Mouse (Mus musculus) kidney, postnatal 4 days (tissue): Measurements from ENCODE around the gene Il10ra.

Source experiments
- DNase-seq, 2 experiments: peaks; one replicate each; pipeline ENCODE4 v3.0.0; 2021; ENCODE audit warnings: mixed read lengths in 2 of 2

Il10ra gene

GRCm38 (mm10) chr9:45259065-45259464 lies 9.9 kb downstream of the Il10ra start:
- no peak for DNase-seq

- DNase-seq: no peak
Measured at GRCm38 (mm10) chr9:45255967-45256366, 13.0 kb downstream of the Il10ra start.

DNA sequence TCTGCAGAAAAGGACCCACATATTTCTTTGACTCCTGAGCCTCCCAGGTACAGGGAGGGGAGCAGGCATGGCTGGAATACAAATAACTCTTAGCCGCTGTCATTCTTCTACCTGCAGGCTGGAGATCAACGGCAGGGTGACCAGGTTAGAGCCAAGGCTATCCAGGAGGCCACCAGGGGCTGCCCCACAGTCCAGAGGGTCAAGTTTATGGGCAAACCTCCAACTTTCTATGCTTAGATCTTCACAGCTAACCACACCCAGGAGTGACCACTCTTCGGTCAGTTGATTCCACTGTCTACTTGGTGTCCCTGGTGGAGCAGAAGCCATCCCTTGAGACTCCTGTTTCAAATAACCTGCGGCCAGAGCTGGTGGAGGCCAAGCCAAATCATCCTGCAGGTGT lies 13.5 kb downstream of the Il10ra start:
- DNase-seq: no peak

GRCm38 (mm10) chr9:45254605-45255004 lies 14.3 kb downstream of the Il10ra start:
- DNase-seq: no peak

GRCm38 (mm10) chr9:45254021-45254420 lies 14.9 kb downstream of the Il10ra start:
- DNase-seq: no peak

GRCm38 (mm10) chr9:45252395-45252794 lies 16.6 kb downstream of the Il10ra start:
- no peak for DNase-seq

GRCm38 (mm10) chr9:45251990-45252389 lies 17.0 kb downstream of the Il10ra start:
- no peak for DNase-seq

DNA sequence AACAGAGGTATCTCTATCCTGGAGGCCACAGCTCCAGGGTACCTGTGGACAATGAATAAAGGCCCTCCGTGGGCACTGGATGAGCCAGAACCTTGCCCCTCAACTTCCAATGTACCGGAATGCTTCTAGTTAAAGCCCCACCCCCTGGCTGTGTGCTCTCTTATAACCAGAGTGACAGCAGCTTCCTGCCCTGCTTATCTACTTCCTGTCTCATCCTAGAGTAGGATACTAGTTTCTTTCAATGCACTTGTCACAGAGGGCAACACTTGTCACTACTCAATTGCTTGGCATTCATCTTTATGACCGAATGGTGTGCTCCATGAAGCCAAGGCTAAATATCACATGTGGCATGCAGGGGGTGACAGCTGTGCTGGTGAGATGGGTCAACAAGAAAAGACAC lies 17.7 kb downstream of the Il10ra start:
- DNase-seq: no peak

GRCm38 (mm10) chr9:45250306-45250705 lies 18.6 kb downstream of the Il10ra start:
- DNase-seq: no peak

DNA sequence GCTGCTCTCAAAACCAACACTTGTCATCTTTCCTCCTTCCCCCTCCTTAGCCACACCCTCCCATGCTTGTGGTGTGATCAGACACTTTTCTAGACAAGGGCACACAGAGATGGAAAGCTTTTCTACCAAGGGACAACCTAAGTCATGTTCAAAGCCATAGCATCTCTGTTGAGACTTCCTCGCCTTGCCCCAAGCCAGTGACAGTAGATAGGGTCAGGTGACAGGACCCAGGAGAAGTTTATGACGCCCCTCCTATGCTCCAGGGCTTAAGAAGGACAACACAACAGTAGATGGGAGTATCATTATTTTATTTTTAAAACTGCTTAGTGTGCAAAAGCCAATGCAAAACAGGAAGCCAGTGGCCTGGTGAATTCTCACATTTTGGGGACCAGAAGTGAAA lies 21.4 kb downstream of the Il10ra start:
- no peak for DNase-seq

- no peak for DNase-seq
Measured at GRCm38 (mm10) chr9:45246060-45246459, 22.9 kb downstream of the Il10ra start.

DNA sequence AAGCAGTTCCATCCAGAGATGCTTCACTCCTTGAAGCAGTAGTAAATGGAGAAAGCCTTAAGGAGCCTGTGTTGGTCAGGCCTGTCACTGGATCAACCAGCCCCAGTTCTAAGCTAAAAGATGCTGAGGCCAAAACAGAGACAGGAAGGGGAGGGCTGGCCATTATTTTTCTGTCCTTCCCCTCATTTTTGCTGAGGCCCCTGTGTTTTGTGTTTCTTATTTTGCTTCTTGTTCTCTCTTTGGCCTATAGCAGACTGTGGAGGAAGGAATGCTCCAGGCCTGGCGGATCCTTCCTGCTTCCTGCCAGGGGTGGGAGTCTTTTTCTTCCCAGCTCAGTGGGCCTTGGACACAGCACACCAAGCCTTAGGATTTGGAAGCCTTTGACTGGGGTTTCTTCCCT lies 23.5 kb downstream of the Il10ra start:
- DNase-seq: no peak

- no peak for DNase-seq
Measured at GRCm38 (mm10) chr9:45241397-45241796, 27.6 kb downstream of the Il10ra start.

DNA sequence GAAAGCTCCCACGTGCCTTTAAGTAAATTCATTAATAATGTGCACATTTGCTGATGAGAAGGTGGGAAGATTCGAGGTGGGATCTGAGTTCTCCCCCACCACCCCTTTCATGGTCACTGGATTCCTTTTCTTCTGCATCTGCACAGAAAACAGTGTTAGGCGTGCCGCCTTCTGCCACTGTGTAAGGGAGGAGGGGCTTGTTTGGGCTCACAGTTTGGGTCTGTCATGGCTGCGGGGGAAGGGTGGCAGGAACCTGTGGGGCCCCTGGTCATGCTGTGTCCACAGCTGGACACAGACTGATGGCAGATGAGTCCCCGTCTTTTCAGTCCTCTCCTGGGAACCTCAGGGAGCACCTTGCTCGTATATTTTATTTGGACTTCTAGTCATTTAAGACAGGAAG lies 32.2 kb downstream of the Il10ra start:
- no peak for DNase-seq

GRCm38 (mm10) chr9:45235668-45236227 lies 33.2 kb downstream of the Il10ra start:
- no peak for DNase-seq

DNA sequence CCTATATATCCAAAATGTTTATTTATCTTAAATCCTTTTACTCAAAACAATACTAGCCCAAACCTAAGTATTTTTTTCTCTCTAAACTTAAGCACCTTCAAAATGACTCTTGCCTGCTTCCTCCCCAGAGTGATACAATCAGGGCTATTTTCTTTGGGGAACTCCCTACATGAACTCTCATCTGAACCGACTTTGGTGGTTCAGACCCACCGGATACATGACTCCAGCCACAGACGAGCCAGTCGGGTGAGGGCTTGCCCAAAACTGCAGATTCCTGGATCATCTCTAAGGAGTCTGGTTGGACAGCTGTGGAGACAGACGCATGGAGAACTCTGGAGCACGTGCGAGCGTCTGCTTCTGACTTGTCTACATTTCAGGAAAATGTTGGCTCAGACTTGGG lies 39.6 kb downstream of the Il10ra start:
- DNase-seq: no peak

- peak; percentile 95 to 96 for DNase-seq
Measured at GRCm38 (mm10) chr9:45221567-45221966, 47.4 kb downstream of the Il10ra start.

DNA sequence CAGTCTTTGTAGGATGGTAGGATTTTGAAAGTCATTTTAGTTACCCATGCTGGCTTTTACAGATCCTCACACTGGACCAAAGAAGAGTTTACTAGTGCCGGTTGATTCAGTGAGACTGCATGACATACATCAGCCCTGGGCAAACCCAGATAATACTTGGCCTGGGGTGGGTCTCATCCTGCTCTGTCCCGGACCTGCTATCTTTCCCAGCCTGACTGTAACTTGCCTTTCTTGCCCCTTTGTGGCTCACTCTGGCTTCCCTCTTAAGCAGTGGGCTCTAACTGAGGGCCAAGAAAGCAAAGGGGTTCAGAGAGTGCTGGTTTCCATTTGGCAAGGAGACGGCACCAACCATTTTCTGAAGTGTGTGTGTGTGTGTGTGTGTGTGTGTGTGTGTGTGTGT lies 49.3 kb downstream of the Il10ra start:
- DNase-seq: no peak

GRCm38 (mm10) chr9:45215526-45216179 lies 53.3 kb downstream of the Il10ra start:
- no peak for DNase-seq

GRCm38 (mm10) chr9:45212001-45212400 lies 56.9 kb downstream of the Il10ra start:
- DNase-seq: no peak

DNA sequence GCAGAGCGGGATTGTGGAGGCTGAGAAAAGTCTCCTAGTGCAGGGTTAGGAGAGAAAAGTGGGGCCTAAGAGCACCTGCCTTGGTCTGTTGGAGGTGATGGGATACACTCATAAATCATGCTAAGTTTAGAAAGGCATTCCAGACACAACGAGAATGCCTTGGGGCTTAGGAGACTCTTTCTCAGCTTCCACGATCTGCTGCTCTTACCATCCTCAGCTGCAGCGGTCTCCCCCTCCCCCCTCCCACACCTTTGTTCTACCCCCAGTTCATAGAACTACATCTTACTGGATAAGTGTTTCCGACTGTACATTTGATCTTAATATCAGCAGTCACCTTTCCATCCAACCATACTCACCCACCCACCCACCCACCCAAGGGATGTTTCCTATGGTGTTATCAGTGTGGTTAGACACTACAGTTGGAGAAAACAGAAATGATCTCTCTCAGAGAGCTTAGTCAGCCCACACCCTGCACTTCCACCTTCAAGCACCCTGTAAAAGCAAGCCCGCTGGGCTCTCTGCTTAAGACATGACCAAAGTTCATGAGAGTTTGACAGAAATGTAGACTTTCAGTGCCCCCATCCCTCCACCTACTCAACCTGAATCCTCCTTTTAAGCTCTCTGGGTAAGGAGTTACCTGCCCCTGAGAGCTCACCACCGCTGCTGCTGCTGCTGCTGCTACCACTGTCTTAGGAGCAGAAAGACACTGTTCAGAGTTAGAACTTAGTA lies 61.8 kb downstream of the Il10ra start:
- no peak for DNase-seq

DNA sequence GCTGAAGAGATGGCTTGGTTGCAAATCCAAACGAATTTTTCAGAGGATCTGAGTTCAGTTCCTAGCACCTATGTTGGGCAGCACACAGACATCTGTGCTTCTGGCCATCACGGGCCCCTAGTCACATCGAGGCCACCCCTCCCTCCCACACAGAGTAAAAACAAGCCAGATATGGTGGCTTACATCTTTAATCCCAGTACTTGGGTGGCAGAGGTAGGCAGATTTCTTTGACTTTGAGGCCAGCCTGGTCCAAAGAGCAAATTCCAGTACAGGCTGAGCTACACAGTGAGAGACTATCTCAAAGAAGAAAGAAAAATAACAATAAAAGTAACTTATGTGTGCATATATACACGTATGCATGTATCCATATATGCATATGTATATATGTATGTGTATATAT lies 62.8 kb downstream of the Il10ra start:
- DNase-seq: no peak

GRCm38 (mm10) chr9:45205143-45205542 lies 63.8 kb downstream of the Il10ra start:
- peak; percentile 19 to 31 for DNase-seq
